Mouse (Mus musculus) inflammation-experienced regulatory T-cells, adult 6 months (primary cell): ENCODE data around the gene Amacr. TPM values are rescaled to one million over a fixed set of nuclear protein-coding genes. Genes with fewer than 3 reads are reported as not detected.

Experiments
- polyA plus RNA-seq, 3 experiments: library from polyadenylated mRNA; unstranded; fragments of 100-300 nt; shearing (Covaris generic); gene quantifications; one replicate each; pipeline ENCODE4 v1.2.1; 2017

Gene Amacr
- polyA plus RNA-seq, 3 experiments from 2014 or later: 3.0 to 4.3 (median 3.2) TPM

Other genes starting within 250 kb of the Amacr start
- under 1 TPM in 1 of 3 experiments, not detected in 2; 0.24 TPM for gene C1qtnf3, start 29.4 kb upstream of the Amacr start, polyA plus RNA-seq
- not detected for gene Slc45a2, start 19.0 kb downstream of the Amacr start, polyA plus RNA-seq
- under 1 TPM in 1 of 3 experiments, not detected in 2; 0.11 TPM for gene Rxfp3, start 56.2 kb downstream of the Amacr start, polyA plus RNA-seq
- gene Adamts12, start 83.0 kb downstream of the Amacr start, polyA plus RNA-seq: not detected